Mouse (Mus musculus): Measurements from ENCODE around the gene Mc3r. TPM values are rescaled to one million over a fixed set of nuclear protein-coding genes. Genes with fewer than 3 reads are reported as not detected.

Gene Mc3r
- polyA plus RNA-seq, 1 experiment from 2014 or later = not detected

GRCm38 (mm10) chr2:172221656-172222393 lies 26.5 kb upstream of the Mc3r start:
- ATAC-seq = no peak
- ChIA-PET CTCF (interaction anchor here (0.7 to 1.2 kb wide), 7 partner anchors 22 to 1345 kb away, joined by 3 to 4 read pairs (median 3); no protein-coding TSS in a partner anchor), POLR2A (no interaction called here)
- peak; percentile 97 for TF ChIP-seq CTCF (IDR thresholded peaks at IDR 0.05)
- no peaks in the 10 kb centered on the region for H3K27me3 ChIP-seq
- in situ Hi-C loops (cut with MboI; ENCODE audit: low pct_unique_long_range_greater_than_20kb) = loop anchor here (10.0 kb wide), 1 partner anchor 1707 kb away; no protein-coding TSS in a partner anchor
- no peak for DNase-seq (ENCODE audit: low read depth, low spot score)

DNA sequence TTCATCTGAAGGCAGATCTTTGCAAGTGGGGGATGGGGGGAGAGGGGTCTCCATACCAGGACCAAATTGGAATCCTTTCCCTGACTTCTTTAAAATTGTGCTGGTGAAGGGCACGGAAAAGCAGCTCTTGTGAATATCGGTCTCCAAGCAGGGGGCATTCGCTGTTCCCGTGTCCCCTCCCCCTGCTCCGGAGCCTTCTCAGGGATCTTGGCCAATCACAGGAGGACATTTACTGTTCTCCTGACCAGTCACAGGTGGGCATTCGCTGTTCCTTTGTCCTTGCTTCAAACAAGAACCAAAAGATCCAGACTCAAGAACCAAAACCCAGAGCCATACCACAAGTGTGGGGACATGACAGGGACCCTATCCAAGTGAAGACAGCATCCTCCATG lies 25.9 kb upstream of the Mc3r start:
- POLR2A ChIA-PET = no interaction called here
- ATAC-seq (no peak), DNase-seq (ENCODE audit: low read depth, low spot score) (no peak)
- H3K27me3 ChIP-seq = no peaks in the 10 kb centered on the region
- no peak for TF ChIP-seq CTCF (IDR thresholded peaks at IDR 0.05)
- in situ Hi-C loops (cut with MboI; ENCODE audit: low pct_unique_long_range_greater_than_20kb) = loop anchor here (10.0 kb wide), 1 partner anchor 1708 kb away; no protein-coding TSS in a partner anchor
- CTCF ChIA-PET = interaction anchor here (1.1 to 1.2 kb wide), 3 partner anchors 280 to 1303 kb away, joined by 3 read pairs; no protein-coding TSS in a partner anchor

GRCm38 (mm10) chr2:172222891-172223290 lies 25.4 kb upstream of the Mc3r start:
- in situ Hi-C loops (cut with MboI; ENCODE audit: low pct_unique_long_range_greater_than_20kb) = loop anchor here (10.0 kb wide), 1 partner anchor 1708 kb away; no protein-coding TSS in a partner anchor
- no peak for ATAC-seq
- no peak for TF ChIP-seq CTCF (IDR thresholded peaks at IDR 0.05)
- no peaks in the 10 kb centered on the region for H3K27me3 ChIP-seq
- DNase-seq (ENCODE audit: low read depth, low spot score) = no peak
- CTCF ChIA-PET = no interaction called here
- POLR2A ChIA-PET = no interaction called here

- in situ Hi-C loops (cut with MboI; ENCODE audit: low pct_unique_long_range_greater_than_20kb) = loop anchor here (10.0 kb wide), 1 partner anchor 1709 kb away; no protein-coding TSS in a partner anchor
- POLR2A ChIA-PET = no interaction called here
- no peak for DNase-seq (ENCODE audit: low read depth, low spot score)
- CTCF ChIA-PET = no interaction called here
- TF ChIP-seq CTCF (IDR thresholded peaks at IDR 0.05) = no peak
- H3K27me3 ChIP-seq = no peaks in the 10 kb centered on the region
- no peak for ATAC-seq
These were observed 24.7 kb upstream of the Mc3r start for GRCm38 (mm10) chr2:172223451-172224200.

- H3K27me3 ChIP-seq = no peaks in the 10 kb centered on the region
- ATAC-seq (no peak), DNase-seq (ENCODE audit: low read depth, low spot score) (no peak)
- in situ Hi-C loops (cut with MboI; ENCODE audit: low pct_unique_long_range_greater_than_20kb) = loop anchor here (10.0 to 25.0 kb wide), 2 partner anchors 535 to 1712 kb away; no protein-coding TSS in a partner anchor
- POLR2A ChIA-PET = no interaction called here
- TF ChIP-seq CTCF (IDR thresholded peaks at IDR 0.05) = peak; percentile 59
- CTCF ChIA-PET = interaction anchor here (1.0 kb wide), 1 partner anchor 106 kb away, joined by 3 read pairs; no protein-coding TSS in a partner anchor
These were observed 21.3 kb upstream of the Mc3r start for GRCm38 (mm10) chr2:172226945-172227344.

DNA sequence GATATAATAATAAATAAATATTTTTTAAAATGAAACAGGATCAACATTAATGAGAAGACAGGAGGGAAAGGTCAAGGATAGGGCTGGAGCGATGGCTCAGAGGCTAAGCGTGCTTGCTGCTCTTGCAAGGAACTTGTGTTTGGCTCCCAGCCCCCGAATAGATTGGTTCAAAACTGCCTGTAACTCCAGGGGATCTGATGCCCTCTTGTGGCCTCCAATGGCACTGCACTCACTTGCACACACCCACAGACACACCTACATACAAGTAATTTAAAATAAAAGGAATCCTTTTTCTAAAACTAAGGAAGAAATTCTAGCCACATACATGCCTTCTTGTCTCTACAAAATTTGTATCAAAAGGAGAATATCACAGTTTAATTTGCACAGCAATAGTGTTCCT lies 20.5 kb upstream of the Mc3r start:
- in situ Hi-C loops (cut with MboI; ENCODE audit: low pct_unique_long_range_greater_than_20kb) = loop anchor here (10.0 to 25.0 kb wide), 2 partner anchors 534 to 1713 kb away; no protein-coding TSS in a partner anchor
- ChIA-PET POLR2A (no interaction called here), CTCF (interaction anchor here (1.0 kb wide), 1 partner anchor 105 kb away, joined by 3 read pairs; no protein-coding TSS in a partner anchor)
- no peaks in the 10 kb centered on the region for H3K27me3 ChIP-seq
- TF ChIP-seq CTCF (IDR thresholded peaks at IDR 0.05) = peak; percentile 36
- DNase-seq (ENCODE audit: low read depth, low spot score) (no peak), ATAC-seq (no peak)

DNA sequence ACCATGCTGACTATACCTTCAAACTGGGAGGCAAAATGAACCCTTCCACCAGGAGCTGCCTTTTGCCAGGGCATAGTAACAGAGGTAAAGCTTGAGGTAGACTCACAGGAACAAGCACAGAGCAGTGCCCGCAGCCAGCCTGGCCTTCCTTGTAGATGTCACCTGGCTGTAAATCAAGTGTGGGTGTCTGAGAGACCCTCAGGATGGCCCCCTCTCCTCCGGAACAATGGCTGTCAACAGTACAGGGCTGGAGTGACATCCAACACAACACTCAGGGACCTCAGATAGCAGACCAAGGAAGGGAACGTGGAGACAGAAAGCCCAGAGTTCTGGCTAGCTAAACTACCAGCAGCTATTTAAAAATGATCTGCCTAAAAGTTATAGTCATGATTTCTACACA lies 19.1 kb upstream of the Mc3r start:
- no peaks in the 10 kb centered on the region for H3K27me3 ChIP-seq
- POLR2A ChIA-PET = no interaction called here
- DNase-seq (ENCODE audit: low read depth, low spot score) (no peak), ATAC-seq (no peak)
- CTCF ChIA-PET = interaction anchor here (0.9 kb wide), 1 partner anchor 100 kb away, joined by 3 read pairs; no protein-coding TSS in a partner anchor
- in situ Hi-C loops (cut with MboI; ENCODE audit: low pct_unique_long_range_greater_than_20kb) = loop anchor here (10.0 to 25.0 kb wide), 2 partner anchors 533 to 1714 kb away; no protein-coding TSS in a partner anchor
- no peak for TF ChIP-seq CTCF (IDR thresholded peaks at IDR 0.05)

GRCm38 (mm10) chr2:172230126-172230525 lies 18.2 kb upstream of the Mc3r start:
- in situ Hi-C loops (cut with MboI; ENCODE audit: low pct_unique_long_range_greater_than_20kb) = loop anchor here (25.0 kb wide), 1 partner anchor 532 kb away; no protein-coding TSS in a partner anchor
- DNase-seq (ENCODE audit: low read depth, low spot score) (no peak), ATAC-seq (no peak)
- CTCF ChIA-PET = interaction anchor here (0.9 kb wide), 1 partner anchor 99 kb away, joined by 3 read pairs; no protein-coding TSS in a partner anchor
- POLR2A ChIA-PET = interaction anchor here (0.6 kb wide), 1 partner anchor 106 kb away, joined by 4 read pairs; no protein-coding TSS in a partner anchor
- no peak for TF ChIP-seq CTCF (IDR thresholded peaks at IDR 0.05)
- H3K27me3 ChIP-seq = no peaks in the 10 kb centered on the region

DNA sequence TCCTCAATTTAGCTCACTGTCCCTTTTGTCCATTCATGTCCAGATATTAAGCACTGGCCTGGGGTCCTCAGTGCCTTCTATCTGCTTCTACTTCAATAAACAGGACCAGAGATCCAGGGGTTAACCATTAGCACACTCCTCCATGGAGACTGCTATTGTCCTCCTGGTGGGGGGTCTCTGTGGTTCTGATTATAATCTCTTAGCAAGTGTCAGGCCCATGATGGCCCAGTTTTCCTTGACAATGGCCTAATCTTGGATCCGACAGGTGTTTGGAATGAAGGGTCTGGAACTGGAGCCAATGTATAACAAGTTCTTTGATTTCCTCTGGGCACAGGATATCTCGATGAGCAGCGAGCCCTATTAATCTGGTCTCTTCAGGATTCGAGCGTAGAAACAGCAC lies 10.1 kb upstream of the Mc3r start:
- ChIA-PET POLR2A (no interaction called here), CTCF (no interaction called here)
- no peak for ATAC-seq
- TF ChIP-seq CTCF (IDR thresholded peaks at IDR 0.05) = no peak
- in situ Hi-C loops (cut with MboI; ENCODE audit: low pct_unique_long_range_greater_than_20kb) = loop anchor here (25.0 kb wide), 1 partner anchor 524 kb away; no protein-coding TSS in a partner anchor
- no peak for DNase-seq (ENCODE audit: low read depth, low spot score)
- no peaks in the 10 kb centered on the region for H3K27me3 ChIP-seq

GRCm38 (mm10) chr2:172241031-172241430 lies 7.3 kb upstream of the Mc3r start:
- CTCF ChIA-PET = no interaction called here
- no peak for DNase-seq (ENCODE audit: low read depth, low spot score)
- in situ Hi-C loops (cut with MboI; ENCODE audit: low pct_unique_long_range_greater_than_20kb) = loop anchor here (25.0 kb wide), 1 partner anchor 521 kb away; no protein-coding TSS in a partner anchor
- no peaks in the 10 kb centered on the region for H3K27me3 ChIP-seq
- ATAC-seq = no peak
- POLR2A ChIA-PET = no interaction called here
- TF ChIP-seq CTCF (IDR thresholded peaks at IDR 0.05) = no peak

All from Patski (cell line).